Mouse (Mus musculus): Measurements from ENCODE around the gene Lrriq1.
A peak's percentile ranks its signal among the peaks of the same experiment; 100 is the strongest.

The Lrriq1 gene

GRCm38 (mm10) chr10:103235707-103236459 lies at the start of gene Lrriq1:
TSS of gene Lrriq1 (minus strand) at chr10:103236322.
- DNase-seq (ENCODE audit: low read depth, low spot score) = peak; percentile 86

GRCm38 (mm10) chr10:103253842-103254803 lies 18.0 kb upstream of the Lrriq1 start:
- peak; percentile 56 for DNase-seq (ENCODE audit: low read depth, low spot score)

- no peak for DNase-seq (ENCODE audit: low read depth, low spot score)
Observed at GRCm38 (mm10) chr10:103236460-103236772, 294 bp upstream of the Lrriq1 start.

- DNase-seq (ENCODE audit: low read depth, low spot score) = no peak
Observed at GRCm38 (mm10) chr10:103226646-103227045, 9.5 kb downstream of the Lrriq1 start.

DNA sequence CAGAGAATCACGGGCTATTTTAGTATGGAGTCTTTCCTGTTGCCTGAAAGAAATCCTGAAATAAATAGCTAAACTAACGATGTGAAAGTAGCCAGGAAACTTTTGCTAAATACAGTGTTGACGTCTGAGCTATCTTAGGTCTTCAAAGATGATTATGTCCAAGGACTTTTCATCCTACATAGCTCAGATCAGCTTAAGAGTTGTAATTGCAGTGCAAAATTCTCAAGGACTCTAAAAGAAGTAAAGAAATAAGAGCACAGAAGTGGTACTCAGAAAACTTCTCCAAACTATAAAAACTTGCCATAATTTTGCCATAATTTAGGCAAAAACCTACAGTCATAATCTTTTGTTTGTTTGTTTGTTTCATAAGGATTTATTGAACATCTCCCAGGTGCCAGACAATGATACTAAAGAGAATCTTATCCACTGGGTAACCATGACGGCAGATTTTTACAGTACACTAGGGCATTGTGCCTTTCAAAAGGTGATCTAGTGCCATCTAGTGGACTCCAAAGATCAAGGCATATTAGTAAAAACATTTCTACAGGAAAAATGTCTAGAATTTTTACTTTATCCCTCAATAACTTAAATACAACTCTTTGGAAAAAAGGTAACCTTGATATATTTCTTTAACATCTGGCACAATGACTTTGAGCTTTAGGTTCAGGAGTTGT lies 41.3 kb downstream of the Lrriq1 start:
- peak; percentile 41 for DNase-seq (ENCODE audit: low read depth, low spot score)

DNA sequence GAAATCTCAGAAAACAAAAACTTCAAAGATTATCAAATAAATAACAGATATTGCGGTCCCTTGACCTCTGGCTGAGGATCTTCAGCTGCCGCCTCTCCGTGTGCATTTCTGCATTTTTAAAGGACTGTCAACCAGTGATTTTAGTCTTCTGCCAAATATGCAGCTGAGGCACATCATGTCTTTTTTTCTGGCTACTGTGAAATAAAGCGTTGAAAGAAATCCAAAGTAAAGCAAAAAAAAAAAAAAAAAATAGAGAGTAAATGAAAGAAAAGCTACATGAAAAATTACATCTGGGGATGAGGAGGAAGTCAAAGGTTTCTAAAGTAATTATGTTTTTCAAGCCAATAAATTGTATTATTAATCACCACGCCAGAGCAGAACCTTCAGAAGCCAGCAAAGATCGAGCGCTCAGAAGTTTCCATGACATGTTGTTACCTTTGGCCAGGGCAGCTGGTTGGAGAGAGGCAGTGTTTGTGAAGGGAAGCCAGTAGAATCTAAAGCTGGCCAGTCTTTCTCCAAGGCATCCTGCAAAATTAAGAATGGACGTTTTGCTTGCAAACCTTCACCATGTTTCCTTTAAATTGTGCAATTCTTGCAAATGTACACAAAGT lies 90.2 kb downstream of the Lrriq1 start:
- no peak for DNase-seq (ENCODE audit: low read depth, low spot score)

DNA sequence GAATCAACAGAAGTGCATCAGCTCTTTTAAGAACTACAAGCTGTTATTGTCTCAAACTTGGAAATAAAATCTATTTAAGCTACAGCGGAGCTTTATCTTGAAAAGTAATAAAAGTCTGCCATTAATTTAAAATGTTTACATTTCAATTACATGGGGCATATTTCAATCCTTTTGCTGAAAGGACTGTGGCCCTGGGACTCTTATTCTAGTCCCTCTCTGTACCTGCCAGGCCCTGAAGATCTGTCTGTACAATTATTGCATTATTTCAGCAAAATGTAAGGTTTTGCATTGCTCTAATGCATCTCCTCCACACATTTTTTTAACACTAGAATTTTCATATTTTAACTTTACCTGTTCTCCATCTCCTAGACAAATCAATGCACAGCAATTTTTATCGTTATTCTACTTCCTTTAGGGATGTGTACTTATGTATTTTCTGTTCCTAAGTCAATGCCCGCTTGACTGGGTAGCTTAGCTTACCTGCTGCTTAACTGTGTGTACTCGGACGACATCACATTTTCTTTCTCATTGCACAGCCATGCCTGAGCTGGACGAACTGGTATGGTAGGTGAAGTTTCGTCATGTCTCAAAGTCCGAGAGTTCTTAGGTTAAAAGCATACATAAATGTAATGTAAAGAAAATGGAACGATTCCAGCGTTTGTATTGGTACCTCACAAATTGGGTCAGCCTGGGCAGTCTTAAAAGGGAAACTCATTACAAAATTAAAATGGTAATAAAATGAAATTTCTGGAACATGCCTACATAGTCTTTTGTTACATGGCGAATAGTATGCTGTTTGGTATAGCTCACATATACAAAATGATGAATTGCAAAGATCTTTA lies 91.0 kb downstream of the Lrriq1 start:
- DNase-seq (ENCODE audit: low read depth, low spot score) = no peak

DNA sequence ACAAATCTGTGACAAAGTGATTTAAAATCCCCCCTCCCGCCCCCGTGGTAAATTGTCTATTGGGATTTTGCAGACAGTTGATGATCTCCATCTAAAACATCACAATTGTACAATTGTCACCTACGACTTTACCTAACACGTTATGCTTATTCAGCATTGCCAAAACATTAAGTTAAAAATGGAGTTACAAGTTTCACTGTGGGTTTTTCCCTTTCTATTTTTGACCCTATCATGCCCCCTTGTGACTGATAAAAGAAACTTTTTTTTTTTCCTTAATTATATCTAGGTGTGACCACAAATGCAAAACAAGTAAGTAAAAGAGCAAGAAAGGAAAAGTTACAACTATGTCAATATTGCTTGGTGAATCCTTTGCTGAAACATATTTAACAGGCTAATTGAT lies 93.6 kb downstream of the Lrriq1 start:
- DNase-seq (ENCODE audit: low read depth, low spot score) = peak; percentile 2

DNA sequence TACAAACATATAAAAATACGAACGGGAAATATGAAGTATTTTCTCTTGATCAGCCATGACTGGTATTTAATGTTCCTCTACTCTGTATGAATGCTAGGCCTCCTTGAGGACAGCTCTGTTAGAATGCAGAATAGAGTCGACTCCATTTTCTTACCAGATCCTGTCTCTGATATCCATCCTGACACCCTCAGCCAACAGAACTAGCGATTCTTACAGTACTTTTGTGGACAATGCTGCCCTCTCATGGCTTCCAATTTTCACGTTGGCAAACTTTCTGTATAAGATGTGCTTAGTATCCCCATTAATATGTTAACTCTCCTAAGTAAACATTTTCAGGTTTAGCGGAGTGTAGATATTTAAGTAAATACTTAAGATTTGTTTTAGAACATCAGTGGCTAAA lies 94.6 kb downstream of the Lrriq1 start:
- peak; percentile 8 for DNase-seq (ENCODE audit: low read depth, low spot score)

DNA sequence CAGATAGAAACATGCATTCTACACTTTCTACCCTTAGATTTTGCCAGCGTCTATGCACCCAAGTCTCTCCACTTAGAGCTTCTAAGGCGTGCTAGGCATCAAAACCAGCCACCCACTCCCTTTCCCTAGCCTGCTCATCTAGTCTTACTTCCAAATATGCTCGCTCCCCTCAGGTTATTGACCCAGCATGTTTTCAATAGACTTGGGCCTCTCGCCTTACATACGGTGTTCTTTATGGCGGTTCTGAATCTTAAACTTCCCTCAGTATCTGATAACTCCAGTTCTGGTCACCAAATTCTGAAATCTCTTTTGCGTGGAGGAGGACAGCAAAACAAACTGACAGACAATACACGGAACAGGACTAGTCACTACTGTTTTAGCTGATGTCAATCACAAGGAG lies 95.5 kb downstream of the Lrriq1 start:
- DNase-seq (ENCODE audit: low read depth, low spot score) = no peak

DNA sequence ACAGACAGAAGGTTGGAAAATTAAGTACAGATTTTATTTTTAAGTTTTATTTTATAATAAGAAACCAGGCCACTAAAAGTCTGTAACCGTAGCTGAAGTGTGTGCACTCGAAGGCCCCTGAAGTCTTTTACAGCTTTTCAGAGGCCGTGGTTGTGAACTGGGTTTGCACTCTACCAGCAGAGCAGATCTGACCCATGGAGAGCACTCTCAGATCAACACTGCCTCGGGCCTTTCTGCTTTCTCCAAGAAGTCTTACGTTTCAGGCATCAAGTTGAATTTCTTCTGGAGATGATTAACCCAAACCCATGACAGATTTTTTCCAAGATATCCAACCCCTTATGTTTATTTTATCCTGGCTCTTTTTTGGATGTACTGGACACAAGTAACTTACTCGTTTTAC lies 121.5 kb downstream of the Lrriq1 start:
- DNase-seq (ENCODE audit: low read depth, low spot score) = no peak

DNA sequence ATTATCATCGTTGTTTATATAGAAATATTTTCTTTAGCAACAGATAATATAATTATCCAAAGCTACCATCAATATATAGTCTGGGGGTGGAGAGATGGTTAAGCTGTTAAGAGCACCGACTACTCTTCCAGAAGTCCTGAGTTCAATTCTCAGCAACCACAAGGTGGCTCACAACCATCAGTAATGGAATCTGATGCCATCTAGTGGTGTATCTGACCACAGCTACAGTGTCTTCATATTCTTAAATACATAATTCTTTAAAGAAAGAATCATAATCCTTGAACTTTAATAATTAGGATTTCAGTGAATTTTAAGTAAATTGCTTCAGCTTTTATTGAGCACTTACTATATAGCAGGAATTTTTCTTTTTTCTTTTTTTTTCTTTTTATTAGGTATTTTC lies 128.0 kb downstream of the Lrriq1 start:
- no peak for DNase-seq (ENCODE audit: low read depth, low spot score)

GRCm38 (mm10) chr10:103086101-103086500 lies 150.0 kb downstream of the Lrriq1 start:
- no peak for DNase-seq (ENCODE audit: low read depth, low spot score)

DNA sequence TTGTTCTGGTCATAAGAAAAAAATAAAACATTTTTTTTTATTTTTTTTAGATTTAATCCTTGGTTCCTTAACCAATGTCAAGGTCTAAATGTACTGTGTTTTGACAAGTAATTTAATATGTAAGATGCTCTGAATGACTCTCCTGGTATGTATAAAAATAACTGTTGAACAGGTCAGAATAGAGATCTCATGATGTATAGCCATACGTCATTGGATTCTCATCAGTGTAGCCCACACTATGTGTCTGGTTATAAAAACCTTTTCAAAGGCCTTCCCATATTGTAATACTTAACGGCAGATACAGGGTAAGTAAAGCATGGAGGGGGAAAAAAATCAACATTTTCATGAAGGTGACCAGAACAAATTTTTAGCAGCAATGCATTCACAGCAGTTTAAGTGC lies 186.5 kb downstream of the Lrriq1 start:
- no peak for DNase-seq (ENCODE audit: low read depth, low spot score)

DNA sequence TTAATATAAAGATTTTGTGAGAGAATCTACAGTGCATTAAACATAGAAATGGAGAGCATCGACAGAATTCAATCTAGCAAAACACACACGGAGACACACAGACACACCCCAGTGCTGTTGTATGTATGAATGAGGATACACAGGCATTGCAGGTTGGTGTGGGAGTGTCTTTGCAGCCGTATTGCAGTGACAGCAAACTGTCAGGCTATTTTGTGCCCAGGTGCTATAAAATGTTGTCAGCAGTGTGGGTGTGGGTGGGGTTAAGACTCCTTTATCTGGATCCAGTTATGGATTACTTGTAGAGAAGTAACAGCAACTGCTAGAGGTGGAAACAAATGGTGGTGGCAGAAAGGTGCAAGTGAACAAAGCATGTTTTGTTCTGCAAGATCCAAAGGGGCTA lies 189.5 kb downstream of the Lrriq1 start:
- DNase-seq (ENCODE audit: low read depth, low spot score) = no peak

DNA sequence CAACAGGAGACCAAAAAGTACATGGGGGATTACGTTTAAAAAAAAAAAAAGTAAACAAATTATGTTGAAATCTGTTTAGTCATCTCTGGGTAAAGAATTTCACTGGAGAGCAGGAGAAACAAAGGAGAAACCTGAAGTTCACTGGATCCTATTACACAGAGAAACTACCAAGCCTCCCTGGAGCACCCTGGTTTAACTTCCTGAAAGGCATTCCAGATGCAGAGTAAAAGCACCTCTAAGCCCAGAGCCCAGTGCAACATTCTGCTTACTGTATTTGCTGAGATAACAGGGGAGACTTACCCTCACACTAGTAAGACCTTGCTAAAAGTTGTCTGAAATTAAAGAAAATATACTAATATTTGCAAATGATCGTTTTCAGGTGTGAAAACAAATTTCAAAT lies 191.1 kb downstream of the Lrriq1 start:
- DNase-seq (ENCODE audit: low read depth, low spot score) = no peak

DNA sequence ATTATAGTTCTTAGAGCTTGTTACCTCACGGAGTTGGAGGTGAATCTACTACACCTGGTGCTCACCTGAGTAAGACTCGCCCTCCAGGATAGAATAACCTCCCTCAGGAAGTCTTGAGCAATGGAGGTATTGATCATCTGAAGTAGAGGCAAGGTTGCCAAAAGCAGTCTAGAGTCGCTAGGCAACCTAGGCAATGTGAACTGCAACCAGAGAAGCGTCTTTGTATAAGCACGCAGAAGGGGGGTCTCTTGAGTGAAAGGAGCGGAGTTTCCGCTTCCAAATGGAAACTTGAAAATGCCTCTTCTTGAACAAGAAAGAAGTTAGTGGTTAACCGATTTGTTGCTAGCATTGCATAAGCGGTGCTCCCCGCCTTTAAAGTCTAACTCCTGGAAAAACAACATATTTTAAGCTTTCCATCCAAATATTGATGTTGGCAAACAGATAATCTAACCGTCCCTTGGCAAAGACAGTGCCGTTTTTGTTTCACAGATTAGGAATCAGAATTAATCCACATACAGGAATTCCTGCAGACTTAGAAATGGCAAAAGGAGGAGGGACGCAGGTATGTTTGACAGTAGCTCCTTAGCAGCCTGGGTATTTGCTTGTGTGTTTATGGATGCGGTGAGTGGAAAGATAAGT lies 201.0 kb downstream of the Lrriq1 start:
- peak; percentile 10 for DNase-seq (ENCODE audit: low read depth, low spot score)

GRCm38 (mm10) chr10:103030931-103031330 lies 205.2 kb downstream of the Lrriq1 start:
- no peak for DNase-seq (ENCODE audit: low read depth, low spot score)

DNA sequence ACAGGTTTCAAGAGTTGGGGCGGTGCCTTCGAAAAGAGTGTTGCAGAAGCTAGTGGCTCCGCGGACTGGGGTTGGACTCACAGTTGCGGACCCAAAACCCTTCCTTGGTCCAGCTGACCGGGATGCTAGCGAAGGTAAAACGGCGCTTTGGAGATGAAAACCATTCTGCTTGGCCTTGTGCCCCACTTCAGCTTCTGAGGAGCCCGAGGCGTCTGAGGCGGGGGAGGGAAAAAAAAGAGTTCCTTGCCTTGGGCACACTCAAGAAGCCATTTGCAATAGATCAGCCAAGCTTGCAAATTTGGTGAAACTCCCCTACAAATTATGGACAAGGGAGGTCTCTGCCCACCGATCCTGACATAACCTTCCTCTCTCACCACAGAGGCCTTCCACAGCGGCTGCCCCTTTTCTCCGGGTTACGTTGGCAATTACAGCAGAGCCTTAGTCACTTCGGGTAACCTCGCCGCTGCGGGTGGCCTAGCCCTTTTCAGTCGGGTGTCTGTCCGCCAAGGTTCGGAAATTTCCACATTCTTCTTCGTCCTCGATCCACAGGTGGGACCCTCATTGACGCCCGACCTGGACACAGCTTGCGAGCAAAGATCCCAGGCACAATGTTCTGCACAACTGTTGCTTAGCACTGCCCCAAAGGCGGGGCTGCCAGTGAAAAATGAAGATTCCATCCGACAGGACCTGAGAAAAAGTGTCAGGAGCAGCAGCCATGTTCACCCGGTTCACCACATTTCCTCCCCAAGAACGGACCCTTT lies 206.2 kb downstream of the Lrriq1 start, which contains the start of gene Alx1:
Alx1 (minus strand) TSS at position 486 of the 761 bp plus-strand sequence.
- DNase-seq (ENCODE audit: low read depth, low spot score) = peak; percentile 28
